Mouse (Mus musculus) erythroblast, embryonic 14.5 days (primary cell): ENCODE measurements around the gene Il1r1.

Experiments used
- GATA1 ChIP-seq: IDR thresholded peaks from 2 replicates; pipeline ENCODE4 v1.6.1; 2012; ENCODE audit warnings: low read length, inconsistent platforms, mixed read lengths
- TAL1 ChIP-seq: IDR thresholded peaks from 3 replicates; pipeline ENCODE4 v1.6.1; 2012; ENCODE audit warnings: low read length, inconsistent platforms, mixed read lengths

GRCm38 (mm10) chr1:40233621-40234020 is 8.7 kb downstream of the Il1r1 start:
- TF ChIP-seq GATA1 (no peak), TAL1 (no peak)
